Mouse (Mus musculus) brain, adult 2 months (tissue): ENCODE measurements around the gene Pmis2.

Experiments
- DNase-seq: peaks from one replicate; pipeline ENCODE4 v3.0.0; 2011; ENCODE audit warnings: low read depth, low spot score

Gene Pmis2

DNA sequence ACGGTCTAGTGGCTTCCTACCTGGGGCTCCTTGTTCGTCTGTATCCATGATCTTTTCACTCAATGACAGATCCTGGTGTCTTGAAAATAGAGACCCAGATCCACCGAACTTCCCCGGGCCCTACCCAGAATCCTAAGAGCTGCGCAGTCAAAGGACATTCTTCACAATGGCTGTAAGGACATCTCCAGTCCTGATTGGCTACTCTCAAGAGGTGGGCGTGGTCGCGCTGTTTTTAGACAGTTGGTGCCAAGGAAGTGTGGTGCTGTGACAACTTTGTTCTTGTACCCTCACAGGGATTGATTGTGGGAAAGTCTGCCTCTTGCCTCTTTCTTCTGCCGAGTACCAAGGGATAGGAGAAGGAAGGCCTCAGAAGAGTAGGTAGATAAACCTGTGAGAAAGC is at the start of gene Pmis2:
Pmis2 (minus strand) TSS at position 126 of the 400 bp plus-strand sequence.
- no peak for DNase-seq

DNA sequence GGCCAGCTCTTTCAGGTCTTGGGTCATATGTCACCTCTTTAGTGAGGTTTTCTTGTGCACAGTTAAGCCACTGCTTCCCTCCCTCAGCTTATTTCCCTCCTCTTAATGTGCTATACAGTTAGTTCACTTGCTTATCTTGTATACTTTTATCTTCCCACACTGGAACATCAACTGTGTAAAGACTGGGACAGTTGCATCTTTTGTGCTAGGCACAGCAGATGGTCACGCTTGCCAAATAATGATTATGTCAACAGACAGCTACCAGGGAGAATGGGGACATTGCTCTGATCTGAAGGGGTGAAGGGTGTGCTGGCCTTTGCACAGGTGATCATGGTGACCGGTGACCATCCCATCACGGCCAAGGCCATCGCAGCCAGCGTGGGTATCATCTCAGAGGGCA is 48.3 kb upstream of the Pmis2 start:
- no peak for DNase-seq

DNA sequence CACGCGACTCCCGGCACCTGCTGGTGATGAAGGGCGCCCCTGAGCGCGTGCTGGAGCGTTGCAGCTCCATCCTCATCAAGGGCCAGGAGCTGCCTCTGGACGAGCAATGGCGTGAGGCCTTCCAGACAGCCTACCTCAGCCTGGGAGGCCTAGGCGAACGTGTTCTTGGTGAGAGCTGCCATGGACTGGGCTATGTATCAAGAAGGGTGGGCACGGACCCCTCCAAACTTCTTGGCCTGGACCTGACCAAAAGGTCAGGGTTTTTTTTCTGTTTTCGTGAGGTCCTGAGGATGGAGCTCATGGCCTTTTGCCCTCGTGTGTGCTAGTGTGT is 46.3 kb upstream of the Pmis2 start:
- no peak for DNase-seq

DNA sequence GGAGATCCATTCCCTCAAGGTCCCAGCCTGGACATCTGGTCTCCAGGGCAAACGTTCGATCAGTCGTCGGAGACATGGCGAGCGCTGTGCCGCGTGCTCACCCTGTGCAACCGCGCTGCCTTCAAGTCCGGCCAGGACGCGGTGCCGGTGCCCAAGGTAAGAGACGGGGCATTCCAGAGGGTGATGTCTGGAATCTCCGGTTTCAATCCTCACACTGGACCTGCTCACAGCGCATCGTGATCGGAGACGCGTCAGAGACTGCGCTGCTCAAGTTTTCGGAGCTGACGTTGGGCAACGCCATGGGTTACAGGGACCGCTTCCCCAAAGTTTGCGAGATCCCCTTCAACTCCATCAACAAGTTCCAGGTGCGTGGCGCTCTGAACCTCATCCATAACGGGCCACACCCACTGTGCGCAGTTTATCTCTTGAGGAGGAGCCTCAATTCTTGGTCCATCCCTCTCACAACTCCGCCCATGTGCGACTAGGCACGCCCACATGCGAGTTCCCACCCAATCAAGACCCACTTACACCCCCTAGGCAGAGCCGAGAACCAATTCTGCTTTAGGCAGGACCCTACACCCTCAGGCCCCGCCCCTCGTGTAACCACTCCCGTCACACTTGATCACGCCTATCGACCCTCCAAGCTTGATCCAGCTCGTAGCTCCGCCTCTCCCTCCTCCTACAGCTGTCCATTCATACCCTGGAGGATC is 45.8 kb upstream of the Pmis2 start:
- DNase-seq, result peak; percentile 81

- DNase-seq, result no peak
Measured at GRCm38 (mm10) chr7:30711942-30712341, 40.5 kb upstream of the Pmis2 start, which contains the start of gene Atp4a. Gene Atp4a, plus strand, starts transcription at chr7:30712209.

DNA sequence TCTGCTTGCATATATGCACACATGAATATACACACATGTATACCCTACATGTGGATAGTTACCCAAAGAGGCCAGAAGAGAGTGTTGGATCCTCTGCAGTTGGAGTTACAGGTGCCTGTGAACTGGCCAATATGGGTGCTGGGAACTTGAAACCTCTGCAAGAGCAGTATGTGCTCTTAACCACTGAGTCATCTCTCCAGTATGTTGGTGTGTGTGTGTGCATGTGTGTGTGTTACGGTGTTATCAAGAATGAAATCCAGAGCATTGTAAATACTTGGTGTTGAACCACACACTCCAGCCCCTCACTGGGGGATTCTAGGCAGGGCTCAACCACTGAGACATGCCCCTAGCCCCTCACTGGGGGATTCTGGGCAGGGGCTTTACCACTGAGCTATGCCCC is 36.0 kb upstream of the Pmis2 start:
- DNase-seq, result no peak

GRCm38 (mm10) chr7:30706214-30706882 is 34.9 kb upstream of the Pmis2 start:
- no peak for DNase-seq

- no peak for DNase-seq
Measured at GRCm38 (mm10) chr7:30698589-30698988, 27.2 kb upstream of the Pmis2 start, which contains the start of gene 2200002J24Rik. Gene 2200002J24Rik, plus strand, starts transcription at chr7:30698926.

DNA sequence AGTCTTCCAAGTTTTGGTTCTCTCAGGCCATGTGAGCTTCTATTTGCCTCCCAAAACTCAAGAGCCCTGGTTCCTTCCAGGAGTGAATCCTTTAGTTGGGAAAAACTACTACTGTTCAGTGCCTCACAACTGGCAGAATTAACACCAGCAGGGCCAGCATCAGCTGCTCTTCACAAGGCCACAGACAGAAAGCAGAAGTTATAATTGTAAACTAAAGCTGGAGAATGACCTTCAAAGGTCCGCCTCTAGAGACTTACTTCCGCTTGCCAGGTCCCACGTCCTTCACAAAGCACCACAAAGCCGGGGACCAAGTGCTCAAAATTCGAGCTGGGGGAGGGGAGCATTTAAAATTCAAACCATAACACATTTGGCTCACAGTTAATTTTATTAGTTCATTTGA is 26.7 kb upstream of the Pmis2 start:
- no peak for DNase-seq

DNA sequence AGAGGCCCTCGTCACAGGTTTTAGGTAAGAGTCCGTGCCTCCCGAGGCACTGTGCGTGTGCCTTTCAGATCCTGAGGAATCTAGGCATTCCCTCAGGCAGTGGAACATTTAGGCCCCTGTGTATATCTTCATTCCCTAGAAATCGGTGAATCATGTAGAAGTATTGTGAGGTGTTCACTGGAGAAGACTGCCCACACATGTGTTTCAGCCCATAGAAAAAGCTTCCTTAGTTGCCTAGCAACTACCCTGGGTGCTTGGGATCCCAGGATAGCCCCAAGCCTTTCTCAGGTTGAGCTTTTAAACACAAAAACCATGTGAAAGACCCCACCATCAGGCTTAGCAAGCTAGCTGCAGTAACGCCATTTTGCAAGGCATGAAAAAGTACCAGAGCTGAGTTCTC is 16.9 kb upstream of the Pmis2 start:
- DNase-seq, result peak; percentile 20

DNA sequence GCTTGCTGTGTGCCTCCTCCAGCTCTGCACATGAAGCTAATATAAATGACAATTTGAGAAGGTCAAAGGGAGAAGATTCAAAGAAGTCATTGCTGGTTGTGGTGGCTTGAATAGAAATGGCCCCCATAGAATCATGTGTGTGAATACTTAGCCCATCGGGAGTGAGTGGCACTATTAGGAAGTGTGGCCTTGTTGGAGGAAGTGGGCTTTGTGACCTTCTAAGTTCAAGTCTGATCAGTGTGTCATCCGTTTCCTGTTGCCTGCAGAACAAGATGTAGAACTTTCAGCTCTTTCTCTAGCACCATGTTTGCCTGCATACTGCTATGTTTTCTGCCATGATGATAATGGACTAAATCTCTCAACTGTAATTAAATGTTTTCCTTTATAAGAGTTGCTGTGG is 12.0 kb upstream of the Pmis2 start:
- DNase-seq, result no peak

- no peak for DNase-seq
Measured at GRCm38 (mm10) chr7:30681897-30682296, 10.5 kb upstream of the Pmis2 start.

DNA sequence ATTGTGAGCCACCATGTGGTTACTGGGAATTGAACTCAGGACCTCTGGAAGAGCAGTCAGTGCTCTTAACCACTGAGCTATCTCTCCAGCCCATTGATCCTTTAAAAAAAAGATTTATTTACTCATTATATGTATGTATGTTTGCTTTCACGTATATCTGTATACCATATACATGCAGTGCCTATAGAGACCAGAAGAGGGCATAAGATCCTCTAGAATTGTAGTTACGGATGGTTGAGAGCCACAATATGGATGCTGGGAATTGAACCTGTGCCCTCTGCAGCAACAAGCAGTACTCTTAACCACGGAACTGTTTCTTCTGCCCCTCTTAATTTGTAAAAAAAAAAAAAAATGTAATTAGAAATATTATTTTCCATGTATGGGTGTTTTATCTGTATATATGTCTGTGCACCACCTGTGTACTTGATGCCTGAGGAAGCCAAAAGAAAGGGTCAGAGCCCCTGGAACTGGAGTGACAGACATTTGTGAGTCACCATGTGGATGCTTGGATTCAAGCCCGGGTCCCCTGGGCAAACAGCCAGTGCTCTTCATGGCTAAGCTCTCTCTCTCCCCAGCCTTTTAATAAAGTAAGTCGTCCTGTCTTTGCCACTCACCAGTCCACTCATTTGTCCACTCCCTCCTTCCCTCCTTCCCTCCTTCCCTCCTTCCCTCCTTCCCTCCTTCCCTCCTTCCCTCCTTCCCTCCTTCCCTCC is 7.0 kb upstream of the Pmis2 start:
- DNase-seq, result peak; percentile 43

- DNase-seq, result peak; percentile 13
Measured at GRCm38 (mm10) chr7:30669229-30669628, 2.2 kb downstream of the Pmis2 start.

DNA sequence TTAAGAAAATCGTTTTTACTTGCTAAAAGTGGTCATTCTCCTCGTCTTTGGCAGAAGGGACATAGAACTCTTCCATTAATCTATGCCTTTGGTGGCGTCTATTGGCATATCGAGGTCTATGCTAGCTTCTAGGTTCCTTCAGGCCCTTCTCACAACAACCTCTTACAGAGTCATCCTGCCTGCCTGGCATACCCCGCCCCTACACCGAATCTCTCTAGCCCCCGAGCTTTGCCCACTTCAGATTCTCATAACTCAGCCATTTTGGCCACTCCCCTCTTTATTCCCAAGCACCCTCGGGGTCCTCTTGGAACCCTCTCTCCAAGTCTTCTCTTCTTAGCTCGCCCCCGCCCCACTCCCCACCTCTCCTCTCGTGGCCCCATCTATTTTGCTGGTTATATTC is 6.1 kb downstream of the Pmis2 start:
- DNase-seq, result no peak

DNA sequence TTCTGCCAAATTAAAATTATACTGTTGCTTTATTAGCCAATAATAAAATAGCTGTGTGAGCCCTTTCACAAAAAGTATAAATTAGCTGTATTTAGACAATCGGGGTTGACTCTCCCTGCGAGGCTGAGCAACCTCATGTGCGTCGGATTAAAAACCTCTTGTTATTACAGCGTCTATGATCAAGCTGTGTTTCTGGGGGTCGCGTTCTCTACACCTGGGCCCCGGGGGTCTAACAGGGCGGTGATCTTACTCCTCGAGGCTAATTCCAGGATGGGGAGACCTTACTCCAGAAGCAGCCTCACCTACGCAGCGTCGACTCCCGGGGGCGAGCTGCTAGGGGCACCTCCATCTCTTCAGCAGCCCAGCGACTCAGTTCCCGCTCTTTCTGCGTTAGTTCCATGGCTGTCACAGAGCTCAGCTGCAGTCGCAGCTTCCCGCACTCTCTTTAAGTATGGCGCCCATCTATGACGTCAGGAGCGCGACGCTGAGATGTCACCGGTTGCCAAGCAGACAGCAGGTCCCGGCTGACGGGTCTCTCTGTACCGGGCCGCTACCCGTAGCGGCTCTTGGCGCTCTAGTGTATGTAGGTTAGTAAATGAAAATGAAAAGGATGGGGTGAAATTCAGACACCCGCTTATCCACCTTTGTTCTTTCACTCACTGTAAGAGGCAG is 6.7 kb downstream of the Pmis2 start, which contains the start of gene Haus5:
Haus5 (minus strand) TSS at position 466 of the 672 bp plus-strand sequence.
- peak; percentile 98 for DNase-seq

DNA sequence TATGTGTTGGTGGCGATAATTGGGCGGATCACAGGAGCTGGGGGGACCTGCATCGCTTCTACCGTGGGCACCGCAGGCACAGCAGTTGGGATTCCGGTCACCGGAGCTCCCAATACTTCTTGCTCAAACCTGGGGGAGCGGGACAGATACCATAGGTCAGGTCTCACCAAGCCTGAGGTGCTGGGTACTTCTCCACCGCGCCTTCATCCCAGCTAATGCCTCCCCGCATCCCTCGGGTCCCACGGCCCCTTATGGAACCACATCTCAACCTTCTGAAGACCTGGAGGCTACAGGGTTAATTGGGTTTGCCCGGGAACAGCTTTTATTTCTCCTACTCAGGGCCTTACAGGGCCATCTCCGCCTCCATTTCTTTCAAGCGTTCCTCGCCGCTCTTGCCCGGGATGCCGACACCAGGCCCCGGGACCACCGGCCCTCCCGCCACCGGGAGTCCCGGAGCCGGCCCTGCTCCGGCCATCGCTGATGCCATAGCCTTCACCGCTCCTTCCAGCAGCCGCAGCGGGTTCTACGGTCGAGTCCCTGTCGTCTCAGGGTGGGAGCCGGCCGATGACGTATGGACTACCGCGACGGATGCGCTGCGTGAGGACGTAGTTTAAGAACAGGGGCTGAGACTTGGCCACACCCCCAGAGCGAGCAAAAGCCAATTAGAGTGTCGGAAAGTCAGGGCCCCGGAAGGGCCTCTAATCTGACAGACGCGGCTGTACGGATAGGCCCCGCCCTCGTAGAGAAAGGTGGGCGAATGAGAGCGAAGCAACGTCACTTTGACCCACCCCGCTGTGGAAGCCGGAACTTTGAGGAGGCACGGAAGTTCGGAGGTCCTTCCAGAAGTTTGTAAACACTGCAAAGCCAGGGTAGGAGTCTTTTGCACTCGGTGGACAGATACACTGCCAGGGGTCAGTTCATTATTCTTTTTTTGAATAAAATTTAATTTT is 21.5 kb downstream of the Pmis2 start, which contains the start of gene Rbm42:
Rbm42 (minus strand) TSS at position 727 of the 950 bp plus-strand sequence.
- peak; percentile 100 for DNase-seq

DNA sequence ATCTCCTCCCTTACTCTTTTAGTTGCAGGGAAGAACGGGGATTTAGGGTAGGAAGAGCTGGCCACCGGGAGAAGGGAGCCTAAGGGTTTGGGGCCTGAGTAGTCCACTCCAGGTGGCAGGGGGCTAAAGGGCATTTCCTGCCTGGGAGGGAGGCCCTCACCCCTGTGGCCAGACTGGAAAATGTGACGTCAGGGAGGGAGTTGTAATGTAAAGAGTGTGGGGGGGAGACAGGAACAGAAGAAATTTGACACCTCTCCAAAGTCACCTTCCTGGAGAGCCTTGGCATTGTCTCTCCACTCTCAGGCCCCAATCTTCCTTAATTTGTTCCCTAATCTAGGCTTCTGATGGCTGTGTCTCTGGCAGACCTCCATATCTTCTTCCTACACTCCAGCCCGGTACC is 32.3 kb downstream of the Pmis2 start:
- DNase-seq, result no peak

DNA sequence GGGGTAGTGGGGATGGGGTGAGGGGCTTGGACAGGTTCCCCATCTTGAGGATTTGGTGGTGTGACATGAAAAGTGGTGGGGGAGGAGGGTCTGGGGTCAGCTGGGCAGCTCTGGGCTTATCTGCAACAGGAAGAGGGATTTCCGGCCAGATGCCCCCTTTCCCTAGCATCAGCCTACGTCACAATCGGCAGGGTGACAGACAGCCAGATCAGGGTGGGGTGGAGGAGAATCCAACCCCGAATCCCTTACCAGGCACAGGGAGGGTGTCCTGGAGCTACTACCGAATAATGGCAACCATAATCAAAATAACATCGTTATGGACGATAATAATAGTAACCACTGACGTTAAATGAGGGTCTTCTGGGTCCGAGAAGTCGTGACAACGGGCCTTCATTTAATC is 35.0 kb downstream of the Pmis2 start:
- no peak for DNase-seq

DNA sequence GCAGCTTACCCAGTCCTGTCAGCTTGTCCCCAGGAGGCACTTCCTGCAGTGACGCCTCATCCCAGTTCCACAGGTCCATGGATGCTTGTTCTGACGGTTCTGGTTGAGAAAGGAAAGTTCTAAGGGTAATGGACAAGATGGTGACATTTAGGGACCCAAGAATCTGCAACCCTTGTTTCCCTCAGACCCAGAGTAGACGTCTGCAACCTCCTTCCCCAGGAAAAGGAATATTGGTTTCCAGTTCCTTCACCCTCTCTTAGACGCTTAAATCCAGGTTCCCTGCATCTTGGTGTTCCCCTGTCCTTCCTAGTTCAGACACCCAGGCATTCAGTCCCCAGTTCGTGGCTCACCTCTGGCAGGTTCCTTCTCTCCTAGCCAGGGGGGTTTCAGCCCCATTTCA is 35.7 kb downstream of the Pmis2 start, which contains the start of gene Etv2:
Etv2 (minus strand) TSS at position 101 of the 400 bp plus-strand sequence.
- no peak for DNase-seq

- DNase-seq, result no peak
Measured at GRCm38 (mm10) chr7:30634621-30635020, 36.8 kb downstream of the Pmis2 start.
